Mouse (Mus musculus): ENCODE data around the gene Fbxo7. TPM values are rescaled to one million over a fixed set of nuclear protein-coding genes. Genes with fewer than 3 reads are reported as not detected.

Gene Fbxo7
- polyA plus RNA-seq, 1 experiment from 2014 or later: 26.1 TPM

GRCm38 (mm10) chr10:86077272-86077671 lies 55.5 kb downstream of the Fbxo7 start:
- ATAC-seq (ENCODE audit: low read depth) (no peak), DNase-seq (ENCODE audit: low spot score) (no peak)
- Histone ChIP-seq H3K4me2 (ENCODE audit: low read depth, low read length) (no peak overlapping the region), H3K9me3 (ENCODE audit: control insufficient read depth, low read length) (peaks cover 5% of the 10 kb centered on the region; the same call in 1 of the 2 replicates), H3K27ac (replicated peaks; ENCODE audit: low read depth, low read length) (no peak overlapping the region), H3K9ac (ENCODE audit: low read depth, low read length) (no peak overlapping the region), H3K4me3 (ENCODE audit: low read depth, low read length) (no peak overlapping the region), H3K27me3 (replicated peaks; ENCODE audit: control insufficient read depth, insufficient read depth, low read length) (no peaks in the 10 kb centered on the region), H3K4me1 (ENCODE audit: control insufficient read depth, insufficient read depth, low read length) (no peaks in the 10 kb centered on the region), H3K36me3 (ENCODE audit: control insufficient read depth, insufficient read depth, low read length) (no peaks in the 10 kb centered on the region)
- 81% methylated on average over 2 of the region's 2 CpGs for WGBS

GRCm38 (mm10) chr10:86078761-86079160 lies 57.0 kb downstream of the Fbxo7 start:
- DNase-seq (ENCODE audit: low spot score) (no peak), ATAC-seq (ENCODE audit: low read depth) (no peak)
- H3K9me3 ChIP-seq (ENCODE audit: control insufficient read depth, low read length): peaks cover 3% of the 10 kb centered on the region; the same call in 1 of the 2 replicates
- H3K4me1 ChIP-seq (ENCODE audit: control insufficient read depth, insufficient read depth, low read length): no peaks in the 10 kb centered on the region
- H3K27me3 ChIP-seq (replicated peaks; ENCODE audit: control insufficient read depth, insufficient read depth, low read length): no peaks in the 10 kb centered on the region
- no peak overlapping the region for H3K9ac ChIP-seq (ENCODE audit: low read depth, low read length)
- H3K4me2 ChIP-seq (ENCODE audit: low read depth, low read length): no peak overlapping the region
- H3K36me3 ChIP-seq (ENCODE audit: control insufficient read depth, insufficient read depth, low read length): no peaks in the 10 kb centered on the region
- WGBS: 97% methylated on average over 2 of the region's 2 CpGs
- no peak overlapping the region for H3K27ac ChIP-seq (replicated peaks; ENCODE audit: low read depth, low read length)
- no peak overlapping the region for H3K4me3 ChIP-seq (ENCODE audit: low read depth, low read length)

- no peak overlapping the region for H3K4me3 ChIP-seq (ENCODE audit: low read depth, low read length)
- no peaks in the 10 kb centered on the region for H3K9me3 ChIP-seq (ENCODE audit: control insufficient read depth, low read length)
- no peaks in the 10 kb centered on the region for H3K36me3 ChIP-seq (ENCODE audit: control insufficient read depth, insufficient read depth, low read length)
- H3K4me1 ChIP-seq (ENCODE audit: control insufficient read depth, insufficient read depth, low read length): no peaks in the 10 kb centered on the region
- WGBS: 84% methylated on average over 9 of the region's 9 CpGs
- ATAC-seq (ENCODE audit: low read depth): no peak
- H3K9ac ChIP-seq (ENCODE audit: low read depth, low read length): no peak overlapping the region
- no peak overlapping the region for H3K27ac ChIP-seq (replicated peaks; ENCODE audit: low read depth, low read length)
- no peak overlapping the region for H3K4me2 ChIP-seq (ENCODE audit: low read depth, low read length)
- no peaks in the 10 kb centered on the region for H3K27me3 ChIP-seq (replicated peaks; ENCODE audit: control insufficient read depth, insufficient read depth, low read length)
- DNase-seq (ENCODE audit: low spot score): no peak
These were observed 58.1 kb downstream of the Fbxo7 start for GRCm38 (mm10) chr10:86079921-86080320.

GRCm38 (mm10) chr10:86091919-86092318 lies 70.1 kb downstream of the Fbxo7 start:
- no peaks in the 10 kb centered on the region for H3K27me3 ChIP-seq (replicated peaks; ENCODE audit: control insufficient read depth, insufficient read depth, low read length)
- H3K4me1 ChIP-seq (ENCODE audit: control insufficient read depth, insufficient read depth, low read length): no peaks in the 10 kb centered on the region
- no peak overlapping the region for H3K4me3 ChIP-seq (ENCODE audit: low read depth, low read length)
- H3K9me3 ChIP-seq (ENCODE audit: control insufficient read depth, low read length): no peaks in the 10 kb centered on the region
- DNase-seq (ENCODE audit: low spot score): no peak
- H3K36me3 ChIP-seq (ENCODE audit: control insufficient read depth, insufficient read depth, low read length): no peaks in the 10 kb centered on the region
- H3K9ac ChIP-seq (ENCODE audit: low read depth, low read length): no peak overlapping the region
- ATAC-seq (ENCODE audit: low read depth): no peak
- H3K4me2 ChIP-seq (ENCODE audit: low read depth, low read length): no peak overlapping the region
- WGBS: 35% methylated on average over 10 of the region's 10 CpGs
- H3K27ac ChIP-seq (replicated peaks; ENCODE audit: low read depth, low read length): no peak overlapping the region

- H3K4me1 ChIP-seq (ENCODE audit: control insufficient read depth, insufficient read depth, low read length): no peaks in the 10 kb centered on the region
- H3K9ac ChIP-seq (ENCODE audit: low read depth, low read length): no peak overlapping the region
- H3K36me3 ChIP-seq (ENCODE audit: control insufficient read depth, insufficient read depth, low read length): no peaks in the 10 kb centered on the region
- DNase-seq (ENCODE audit: low spot score): no peak
- H3K27me3 ChIP-seq (replicated peaks; ENCODE audit: control insufficient read depth, insufficient read depth, low read length): no peaks in the 10 kb centered on the region
- H3K4me3 ChIP-seq (ENCODE audit: low read depth, low read length): no peak overlapping the region
- H3K9me3 ChIP-seq (ENCODE audit: control insufficient read depth, low read length): no peaks in the 10 kb centered on the region
- WGBS: 69% methylated on average over 14 of the region's 14 CpGs
- no peak overlapping the region for H3K4me2 ChIP-seq (ENCODE audit: low read depth, low read length)
- ATAC-seq (ENCODE audit: low read depth): no peak
- H3K27ac ChIP-seq (replicated peaks; ENCODE audit: low read depth, low read length): no peak overlapping the region
These were observed 71.6 kb downstream of the Fbxo7 start for GRCm38 (mm10) chr10:86093109-86094035.

GRCm38 (mm10) chr10:86098363-86098762 lies 76.6 kb downstream of the Fbxo7 start:
- Histone ChIP-seq H3K27me3 (replicated peaks; ENCODE audit: control insufficient read depth, insufficient read depth, low read length) (no peaks in the 10 kb centered on the region), H3K4me3 (ENCODE audit: low read depth, low read length) (no peak overlapping the region), H3K27ac (replicated peaks; ENCODE audit: low read depth, low read length) (no peak overlapping the region), H3K9ac (ENCODE audit: low read depth, low read length) (no peak overlapping the region), H3K36me3 (ENCODE audit: control insufficient read depth, insufficient read depth, low read length) (no peaks in the 10 kb centered on the region), H3K4me1 (ENCODE audit: control insufficient read depth, insufficient read depth, low read length) (no peaks in the 10 kb centered on the region), H3K4me2 (ENCODE audit: low read depth, low read length) (no peak overlapping the region), H3K9me3 (ENCODE audit: control insufficient read depth, low read length) (peaks cover 9% of the 10 kb centered on the region; the same call in 1 of the 2 replicates)
- 85% methylated on average over 6 of the region's 6 CpGs for WGBS
- no peak for DNase-seq (ENCODE audit: low spot score)
- ATAC-seq (ENCODE audit: low read depth): no peak

- no peaks in the 10 kb centered on the region for H3K36me3 ChIP-seq (ENCODE audit: control insufficient read depth, insufficient read depth, low read length)
- H3K9ac ChIP-seq (ENCODE audit: low read depth, low read length): no peak overlapping the region
- no peaks in the 10 kb centered on the region for H3K4me1 ChIP-seq (ENCODE audit: control insufficient read depth, insufficient read depth, low read length)
- H3K27ac ChIP-seq (replicated peaks; ENCODE audit: low read depth, low read length): no peak overlapping the region
- 76% methylated on average over 3 of the region's 3 CpGs for WGBS
- DNase-seq (ENCODE audit: low spot score) (no peak), ATAC-seq (ENCODE audit: low read depth) (no peak)
- H3K9me3 ChIP-seq (ENCODE audit: control insufficient read depth, low read length): peaks cover 9% of the 10 kb centered on the region; the same call in 1 of the 2 replicates
- H3K4me3 ChIP-seq (ENCODE audit: low read depth, low read length): no peak overlapping the region
- H3K27me3 ChIP-seq (replicated peaks; ENCODE audit: control insufficient read depth, insufficient read depth, low read length): no peaks in the 10 kb centered on the region
- H3K4me2 ChIP-seq (ENCODE audit: low read depth, low read length): no peak overlapping the region
These were observed 78.6 kb downstream of the Fbxo7 start for GRCm38 (mm10) chr10:86100281-86100851.
